Comparison of ENCODE assay signal across 24 mouse cellular contexts in the genomic region with DNA sequence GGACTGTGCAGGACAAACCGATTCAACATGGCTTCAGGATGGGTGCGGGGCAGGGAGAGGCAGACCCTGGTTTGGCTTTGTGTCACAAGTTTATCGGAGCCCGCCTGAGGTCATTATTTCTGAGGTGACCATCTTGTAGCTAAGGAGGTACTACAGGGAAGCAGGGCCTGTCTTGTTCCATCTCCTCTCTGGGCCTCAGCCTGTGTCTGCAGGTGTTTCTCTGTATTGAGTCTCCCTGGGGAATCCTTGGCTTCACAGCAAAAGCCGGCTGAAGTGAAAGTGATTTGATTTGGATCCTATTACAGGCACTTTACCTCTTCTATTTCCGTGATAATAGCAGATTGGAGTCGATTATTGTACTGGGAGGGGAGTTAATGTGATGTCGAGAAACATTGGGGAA.
DNase-seq lines count a peak whose midpoint lies in the region; ATAC-seq and TF ChIP-seq lines count a peak whose summit lies in the region.
"Had no signal": no experiment of that assay in that cellular context is flagged by ENCODE, and none has a peak within 500 bp of the region (broad histone marks: within the 10 kb centered on the region; RNA-seq: fewer than 3 reads in every experiment).

No protein-coding gene starts in this region.

- H3K4me3 ChIP-seq in gastrocnemius, adult 2 months: peak overlapping the region; percentile 57
- no peak overlapping the region for H3K4me3 ChIP-seq in midbrain, embryonic 14.5 days (replicated peaks; ENCODE audit: low read depth, low read length)
- H3K4me3 ChIP-seq in midbrain, embryonic 16.5 days (ENCODE audit: low read depth, low read length): no peak overlapping the region
- no peak overlapping the region for H3K4me3 ChIP-seq in embryonic facial prominence, embryonic 12.5 days
- H3K4me3 ChIP-seq in liver, embryonic 12.5 days: no peak overlapping the region
- H3K4me3 ChIP-seq: heart, adult 2 months; heart, embryonic 15.5 days; kidney, embryonic 15.5 days; midbrain, embryonic 12.5 days; neural tube, embryonic 12.5 days had no signal

- DNase-seq in gastrocnemius, adult 2 months: no peak
- DNase-seq in gastrocnemius, postnatal 10 days: no peak
- peak; percentile 21 for DNase-seq in midbrain, embryonic 14.5 days
- peak; percentile 1 for DNase-seq in ZHBTc4 (ENCODE audit: low read depth, low spot score)
- no peak for DNase-seq in spleen, postnatal 4 days (ENCODE audit: low spot score in 2 of 2)
- DNase-seq: adrenal gland, adult 8-10 months; cerebellum, adult 11-12 months; cerebellum, postnatal 25 days; heart, adult 2 months; heart, postnatal 4 days; kidney, postnatal 4 days; layer of hippocampus, adult 9-11 months; lung, adult 2 months; lung, postnatal 4 days; thymus, postnatal 25 days had no signal

- WGBS in midbrain, embryonic 14.5 days: 72% methylated on average over 8 of the region's 8 CpGs
- 70% methylated on average over 8 of the region's 8 CpGs for WGBS in midbrain, embryonic 16.5 days
- 50% methylated on average over 8 of the region's 8 CpGs for WGBS in embryonic facial prominence, embryonic 12.5 days
- WGBS in liver, embryonic 12.5 days (ENCODE audit: insufficient replicate concordance): 73% methylated on average over 8 of the region's 8 CpGs

- H3K27me3 ChIP-seq in midbrain, embryonic 14.5 days (ENCODE audit: control insufficient read depth, insufficient read depth, low read length): no peaks in the 10 kb centered on the region
- no peaks in the 10 kb centered on the region for H3K27me3 ChIP-seq in midbrain, embryonic 16.5 days (ENCODE audit: control insufficient read depth, insufficient read depth, low read depth, low read length)
- no peaks in the 10 kb centered on the region for H3K27me3 ChIP-seq in embryonic facial prominence, embryonic 12.5 days
- H3K27me3 ChIP-seq in liver, embryonic 12.5 days (replicated peaks): no peaks in the 10 kb centered on the region
- H3K27me3 ChIP-seq: heart, embryonic 15.5 days; kidney, embryonic 15.5 days; midbrain, embryonic 12.5 days; neural tube, embryonic 12.5 days had no signal

- intact Hi-C loops in gastrocnemius, adult 2 months (cut with DNase I): no loop called here

- no peaks in the 10 kb centered on the region for H3K9me3 ChIP-seq in midbrain, embryonic 14.5 days (ENCODE audit: control insufficient read depth, low read length)
- H3K9me3 ChIP-seq in midbrain, embryonic 16.5 days (replicated peaks; ENCODE audit: control insufficient read depth, low read length, poor library complexity, severe bottlenecking): no peaks in the 10 kb centered on the region
- no peaks in the 10 kb centered on the region for H3K9me3 ChIP-seq in embryonic facial prominence, embryonic 12.5 days
- no peaks in the 10 kb centered on the region for H3K9me3 ChIP-seq in liver, embryonic 12.5 days (replicated peaks)
- H3K9me3 ChIP-seq: heart, embryonic 15.5 days; kidney, embryonic 15.5 days; midbrain, embryonic 12.5 days; neural tube, embryonic 12.5 days had no signal

- no peak for TF ChIP-seq CTCF in gastrocnemius, adult 2 months (IDR thresholded peaks at IDR 0.05)

- H3K4me1 ChIP-seq in midbrain, embryonic 14.5 days (ENCODE audit: control insufficient read depth, insufficient read depth, low read length): no peaks in the 10 kb centered on the region
- H3K4me1 ChIP-seq in midbrain, embryonic 16.5 days (ENCODE audit: control insufficient read depth, insufficient read depth, low read length): no peaks in the 10 kb centered on the region
- H3K4me1 ChIP-seq in embryonic facial prominence, embryonic 12.5 days: no peaks in the 10 kb centered on the region
- no peaks in the 10 kb centered on the region for H3K4me1 ChIP-seq in liver, embryonic 12.5 days
- H3K4me1 ChIP-seq: heart, embryonic 15.5 days; kidney, embryonic 15.5 days; midbrain, embryonic 12.5 days; neural tube, embryonic 12.5 days had no signal

- ATAC-seq in midbrain, embryonic 14.5 days (ENCODE audit: low FRiP score, low TSS enrichment): no peak
- no peak for ATAC-seq in midbrain, embryonic 16.5 days
- no peak for ATAC-seq in embryonic facial prominence, embryonic 12.5 days (ENCODE audit: insufficient number of reproducible peaks, insufficient read depth, low FRiP score, low TSS enrichment)
- no peak for ATAC-seq in liver, embryonic 12.5 days
- ATAC-seq: intestine, postnatal 0 days had no signal

- H3K27ac ChIP-seq in gastrocnemius, adult 2 months: no peak overlapping the region
- no peak overlapping the region for H3K27ac ChIP-seq in midbrain, embryonic 14.5 days (replicated peaks; ENCODE audit: low read depth, low read length)
- no peak overlapping the region for H3K27ac ChIP-seq in midbrain, embryonic 16.5 days (ENCODE audit: low read length)
- H3K27ac ChIP-seq in embryonic facial prominence, embryonic 12.5 days: no peak overlapping the region
- H3K27ac ChIP-seq in liver, embryonic 12.5 days: no peak overlapping the region
- H3K27ac ChIP-seq: heart, adult 2 months; heart, embryonic 15.5 days; kidney, embryonic 15.5 days; midbrain, embryonic 12.5 days; neural tube, embryonic 12.5 days had no signal

- H3K4me2 ChIP-seq in midbrain, embryonic 14.5 days (ENCODE audit: low read length): no peak overlapping the region
- H3K4me2 ChIP-seq in midbrain, embryonic 16.5 days (ENCODE audit: low read length): no peak overlapping the region
- 0 out of 2 replicates have a peak overlapping the region, but pooled peaks have one; percentile 15 for H3K4me2 ChIP-seq in embryonic facial prominence, embryonic 12.5 days (replicated peaks)
- no peak overlapping the region for H3K4me2 ChIP-seq in liver, embryonic 12.5 days
- H3K4me2 ChIP-seq: heart, embryonic 15.5 days; kidney, embryonic 15.5 days; liver, embryonic 11.5 days; midbrain, embryonic 12.5 days; neural tube, embryonic 12.5 days had no signal

- no peaks in the 10 kb centered on the region for H3K36me3 ChIP-seq in midbrain, embryonic 14.5 days (ENCODE audit: control insufficient read depth, insufficient read depth, low read length)
- no peaks in the 10 kb centered on the region for H3K36me3 ChIP-seq in midbrain, embryonic 16.5 days (ENCODE audit: control insufficient read depth, insufficient read depth, low read length)
- H3K36me3 ChIP-seq in embryonic facial prominence, embryonic 12.5 days: no peaks in the 10 kb centered on the region
- H3K36me3 ChIP-seq in liver, embryonic 12.5 days: no peaks in the 10 kb centered on the region
- H3K36me3 ChIP-seq: heart, embryonic 15.5 days; kidney, embryonic 15.5 days; midbrain, embryonic 12.5 days; neural tube, embryonic 12.5 days had no signal

- H3K9ac ChIP-seq in midbrain, embryonic 14.5 days (replicated peaks; ENCODE audit: low read length): no peak overlapping the region
- H3K9ac ChIP-seq in midbrain, embryonic 16.5 days (ENCODE audit: low read depth, low read length): no peak overlapping the region
- H3K9ac ChIP-seq in embryonic facial prominence, embryonic 12.5 days: no peak overlapping the region
- no peak overlapping the region for H3K9ac ChIP-seq in liver, embryonic 12.5 days
- H3K9ac ChIP-seq: heart, embryonic 15.5 days; kidney, embryonic 15.5 days; midbrain, embryonic 12.5 days; neural tube, embryonic 12.5 days had no signal

Comparison
In these comparisons a context has a peak if more than half of its experiments do, and no peak if none do; other contexts are left out.
1. DNase-seq: peak in midbrain, embryonic 14.5 days (single experiment) and ZHBTc4 (single experiment); none in gastrocnemius, adult 2 months (single experiment), gastrocnemius, postnatal 10 days (single experiment) and spleen, postnatal 4 days (0 of 2).